Mouse (Mus musculus): Measurements from ENCODE around the gene Map3k14.

The Map3k14 gene

GRCm38 (mm10) chr11:103175688-103176442 is 91.4 kb downstream of the Map3k14 start:
- no peak for DNase-seq (ENCODE audit: low spot score in 2 of 2)

GRCm38 (mm10) chr11:103174891-103175391 is 92.3 kb downstream of the Map3k14 start:
- no peak for DNase-seq (ENCODE audit: low spot score in 2 of 2)

GRCm38 (mm10) chr11:103174411-103174832 is 92.8 kb downstream of the Map3k14 start:
- no peak for DNase-seq (ENCODE audit: low spot score in 2 of 2)

- no peak for DNase-seq (ENCODE audit: low spot score in 2 of 2)
Observed at GRCm38 (mm10) chr11:103173771-103174344, 93.4 kb downstream of the Map3k14 start.

- no peak for DNase-seq (ENCODE audit: low spot score in 2 of 2)
Observed at GRCm38 (mm10) chr11:103173041-103173770, 94.1 kb downstream of the Map3k14 start.

- DNase-seq (ENCODE audit: low spot score in 2 of 2): no peak
Observed at GRCm38 (mm10) chr11:103172392-103173040, 94.8 kb downstream of the Map3k14 start.

GRCm38 (mm10) chr11:103171703-103172391 is 95.4 kb downstream of the Map3k14 start:
- DNase-seq (ENCODE audit: low spot score in 2 of 2): no peak

GRCm38 (mm10) chr11:103171286-103171620 is 96.0 kb downstream of the Map3k14 start:
- no peak for DNase-seq (ENCODE audit: low spot score in 2 of 2)

GRCm38 (mm10) chr11:103170494-103171285 is 96.6 kb downstream of the Map3k14 start, which contains the start of gene Fmnl1:
Gene Fmnl1 (plus strand): TSS chr11:103171107.
- no peak for DNase-seq (ENCODE audit: low spot score in 2 of 2)

GRCm38 (mm10) chr11:103170111-103170493 is 97.2 kb downstream of the Map3k14 start:
- DNase-seq (ENCODE audit: low spot score in 2 of 2): no peak
